Mouse (Mus musculus) gastrocnemius, adult 18-20 months (tissue): ENCODE results near the gene Sh2d5. TPM values are rescaled to one million over a fixed set of nuclear protein-coding genes. Genes with fewer than 3 reads are reported as not detected.

Experiments used
- DNase-seq: peaks from one replicate; pipeline ENCODE4 v3.0.0; 2021; ENCODE audit warnings: low spot score
- long read RNA-seq, 2 experiments: library from polyadenylated mRNA; stranded (forward); transcript quantifications; one replicate each; pipeline ENCODE4 v2.0.0; 2021
- total RNA-seq, 2 experiments: library from RNA; stranded (reverse); gene quantifications; 2 replicates each; pipeline ENCODE4 v1.2.3; 2021

Sh2d5 gene
- total RNA-seq: under 1 TPM in 1 of 2 experiments, not detected in 1; 0.09 TPM
- long read RNA-seq, experiment 1: 0 reads
- long read RNA-seq, experiment 2: 0 reads

GRCm38 (mm10) chr4:138250088-138250960 is at the start of gene Sh2d5, which contains the start of gene Kif17:
Gene Sh2d5 (plus strand): TSS chr4:138250403.
Gene Kif17 (plus strand): TSS chr4:138250435.
- peak; percentile 41 for DNase-seq

- no peak for DNase-seq
Observed at GRCm38 (mm10) chr4:138200769-138201168, 49.4 kb upstream of the Sh2d5 start.

GRCm38 (mm10) chr4:138201696-138202095 is 48.5 kb upstream of the Sh2d5 start:
- DNase-seq: no peak

GRCm38 (mm10) chr4:138210116-138210515 is 40.1 kb upstream of the Sh2d5 start:
- no peak for DNase-seq

GRCm38 (mm10) chr4:138213861-138214260 is 36.3 kb upstream of the Sh2d5 start:
- no peak for DNase-seq

GRCm38 (mm10) chr4:138215671-138216199 is 34.5 kb upstream of the Sh2d5 start:
- DNase-seq: no peak

GRCm38 (mm10) chr4:138216200-138216890 is 33.9 kb upstream of the Sh2d5 start, which contains the start of gene Hp1bp3:
Gene Hp1bp3 (plus strand): TSS chr4:138216296.
- DNase-seq: peak; percentile 64

GRCm38 (mm10) chr4:138216891-138217392 is 33.3 kb upstream of the Sh2d5 start:
- DNase-seq: peak; percentile 97

GRCm38 (mm10) chr4:138217441-138217840 is 32.8 kb upstream of the Sh2d5 start:
- no peak for DNase-seq

GRCm38 (mm10) chr4:138217951-138218685 is 32.1 kb upstream of the Sh2d5 start:
- no peak for DNase-seq

- no peak for DNase-seq
Observed at GRCm38 (mm10) chr4:138219331-138219730, 30.9 kb upstream of the Sh2d5 start.

- DNase-seq: no peak
Observed at GRCm38 (mm10) chr4:138220761-138221160, 29.4 kb upstream of the Sh2d5 start.

GRCm38 (mm10) chr4:138221406-138221805 is 28.8 kb upstream of the Sh2d5 start:
- no peak for DNase-seq

- no peak for DNase-seq
Observed at GRCm38 (mm10) chr4:138222396-138222795, 27.8 kb upstream of the Sh2d5 start.

GRCm38 (mm10) chr4:138223623-138224022 is 26.6 kb upstream of the Sh2d5 start:
- no peak for DNase-seq

GRCm38 (mm10) chr4:138246756-138247665 is 3.2 kb upstream of the Sh2d5 start:
- DNase-seq: no peak

- no peak for DNase-seq
Observed at GRCm38 (mm10) chr4:138251819-138252218, 1.6 kb downstream of the Sh2d5 start.

GRCm38 (mm10) chr4:138252231-138252630 is 2.0 kb downstream of the Sh2d5 start:
- DNase-seq: no peak

GRCm38 (mm10) chr4:138257116-138257687 is 7.0 kb downstream of the Sh2d5 start:
- no peak for DNase-seq

GRCm38 (mm10) chr4:138258663-138259062 is 8.5 kb downstream of the Sh2d5 start:
- DNase-seq: no peak
